Mouse (Mus musculus): ENCODE measurements around the gene Actrt2. TPM values are rescaled to one million over a fixed set of nuclear protein-coding genes. Genes with fewer than 3 reads are reported as not detected.

The Actrt2 gene
- total RNA-seq (2021) = not detected

- DNase-seq (ENCODE audit: low spot score in 2 of 2) = no peak
- intact Hi-C loops (cut with DNase I) = no loop called here
Observed at GRCm38 (mm10) chr4:154667767-154668166, at the start of gene Actrt2. Gene Actrt2 (minus strand): TSS chr4:154667867.

GRCm38 (mm10) chr4:154709391-154710107 lies 41.9 kb upstream of the Actrt2 start:
- DNase-seq (ENCODE audit: low spot score in 2 of 2) = no peak
- intact Hi-C loops (cut with DNase I) = no loop called here

- DNase-seq (ENCODE audit: low spot score in 2 of 2) = no peak
Observed at GRCm38 (mm10) chr4:154708811-154709210, 41.1 kb upstream of the Actrt2 start.

GRCm38 (mm10) chr4:154708223-154708622 lies 40.6 kb upstream of the Actrt2 start:
- intact Hi-C loops (cut with DNase I) = no loop called here
- DNase-seq (ENCODE audit: low spot score in 2 of 2) = no peak

More at GRCm38 (mm10) chr4:154708811-154709210, 41.1 kb upstream of the Actrt2 start:
- intact Hi-C loops (cut with DNase I) = no loop called here

GRCm38 (mm10) chr4:154707521-154707920 lies 39.9 kb upstream of the Actrt2 start:
- intact Hi-C loops (cut with DNase I) = no loop called here

GRCm38 (mm10) chr4:154706442-154706841 lies 38.8 kb upstream of the Actrt2 start:
- intact Hi-C loops (cut with DNase I) = no loop called here
- DNase-seq (ENCODE audit: low spot score in 2 of 2) = no peak

More at GRCm38 (mm10) chr4:154707521-154707920, 39.9 kb upstream of the Actrt2 start:
- DNase-seq (ENCODE audit: low spot score in 2 of 2) = no peak

GRCm38 (mm10) chr4:154705681-154706080 lies 38.0 kb upstream of the Actrt2 start:
- no peak for DNase-seq (ENCODE audit: low spot score in 2 of 2)
- intact Hi-C loops (cut with DNase I) = no loop called here

- DNase-seq (ENCODE audit: low spot score in 2 of 2) = no peak
- intact Hi-C loops (cut with DNase I) = no loop called here
Observed at GRCm38 (mm10) chr4:154705056-154705455, 37.4 kb upstream of the Actrt2 start.

GRCm38 (mm10) chr4:154704591-154704990 lies 36.9 kb upstream of the Actrt2 start:
- intact Hi-C loops (cut with DNase I) = no loop called here
- DNase-seq (ENCODE audit: low spot score in 2 of 2) = no peak

GRCm38 (mm10) chr4:154703426-154704070 lies 35.9 kb upstream of the Actrt2 start:
- intact Hi-C loops (cut with DNase I) = no loop called here
- no peak for DNase-seq (ENCODE audit: low spot score in 2 of 2)

- intact Hi-C loops (cut with DNase I) = no loop called here
Observed at GRCm38 (mm10) chr4:154702931-154703330, 35.3 kb upstream of the Actrt2 start.

GRCm38 (mm10) chr4:154702186-154702585 lies 34.5 kb upstream of the Actrt2 start:
- no peak for DNase-seq (ENCODE audit: low spot score in 2 of 2)
- intact Hi-C loops (cut with DNase I) = no loop called here

More at GRCm38 (mm10) chr4:154702931-154703330, 35.3 kb upstream of the Actrt2 start:
- no peak for DNase-seq (ENCODE audit: low spot score in 2 of 2)

- no peak for DNase-seq (ENCODE audit: low spot score in 2 of 2)
Observed at GRCm38 (mm10) chr4:154700921-154701412, 33.3 kb upstream of the Actrt2 start.

GRCm38 (mm10) chr4:154700436-154700835 lies 32.8 kb upstream of the Actrt2 start:
- DNase-seq (ENCODE audit: low spot score in 2 of 2) = no peak
- intact Hi-C loops (cut with DNase I) = no loop called here

More at GRCm38 (mm10) chr4:154700921-154701412, 33.3 kb upstream of the Actrt2 start:
- intact Hi-C loops (cut with DNase I) = no loop called here

GRCm38 (mm10) chr4:154699236-154699635 lies 31.6 kb upstream of the Actrt2 start:
- intact Hi-C loops (cut with DNase I) = no loop called here
- no peak for DNase-seq (ENCODE audit: low spot score in 2 of 2)

GRCm38 (mm10) chr4:154698631-154699030 lies 31.0 kb upstream of the Actrt2 start:
- intact Hi-C loops (cut with DNase I) = no loop called here
- no peak for DNase-seq (ENCODE audit: low spot score in 2 of 2)

GRCm38 (mm10) chr4:154698021-154698590 lies 30.4 kb upstream of the Actrt2 start:
- DNase-seq (ENCODE audit: low spot score in 2 of 2) = no peak
- intact Hi-C loops (cut with DNase I) = no loop called here

GRCm38 (mm10) chr4:154697476-154697875 lies 29.8 kb upstream of the Actrt2 start:
- intact Hi-C loops (cut with DNase I) = no loop called here

GRCm38 (mm10) chr4:154696552-154696951 lies 28.9 kb upstream of the Actrt2 start:
- intact Hi-C loops (cut with DNase I) = no loop called here
- DNase-seq (ENCODE audit: low spot score in 2 of 2) = no peak

More at GRCm38 (mm10) chr4:154697476-154697875, 29.8 kb upstream of the Actrt2 start:
- DNase-seq (ENCODE audit: low spot score in 2 of 2) = no peak

GRCm38 (mm10) chr4:154696146-154696545 lies 28.5 kb upstream of the Actrt2 start:
- DNase-seq (ENCODE audit: low spot score in 2 of 2) = no peak
- intact Hi-C loops (cut with DNase I) = no loop called here
